Mouse (Mus musculus) retina, postnatal 1 day (tissue): ENCODE data around the gene Lce1a2.
"Not testable (repeated sequence)": the region's sequence is repeated elsewhere in the genome, so short reads cannot be mapped to it uniquely, and the experiment has no call there.

Experiments used
- DNase-seq: peaks from one replicate; pipeline ENCODE4 v3.0.0-alpha.2; 2012

Lce1a2 gene

GRCm38 (mm10) chr3:92670215-92670614 lies at the start of gene Lce1a2:
TSS of gene Lce1a2 (minus strand) at chr3:92670315.
- no peak for DNase-seq

DNA sequence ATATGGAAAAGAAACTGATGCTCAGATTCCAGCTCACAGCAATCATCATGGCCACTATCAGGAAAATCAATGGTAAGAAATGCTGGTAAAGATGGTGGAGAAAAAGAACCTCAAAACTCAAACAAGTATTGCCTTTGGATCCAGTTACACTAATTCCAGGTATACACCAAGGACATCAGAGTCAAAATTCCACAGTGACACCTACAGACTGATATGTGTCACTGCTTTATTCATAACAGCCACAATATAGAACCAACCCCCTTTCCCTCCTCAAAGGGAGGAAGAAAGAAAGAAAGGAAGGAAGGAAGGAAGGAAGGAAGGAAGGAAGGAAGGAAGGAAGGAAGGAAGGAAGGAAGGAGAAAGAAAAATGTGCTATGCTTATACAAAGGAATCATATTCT lies 45.0 kb upstream of the Lce1a2 start:
- no peak for DNase-seq

DNA sequence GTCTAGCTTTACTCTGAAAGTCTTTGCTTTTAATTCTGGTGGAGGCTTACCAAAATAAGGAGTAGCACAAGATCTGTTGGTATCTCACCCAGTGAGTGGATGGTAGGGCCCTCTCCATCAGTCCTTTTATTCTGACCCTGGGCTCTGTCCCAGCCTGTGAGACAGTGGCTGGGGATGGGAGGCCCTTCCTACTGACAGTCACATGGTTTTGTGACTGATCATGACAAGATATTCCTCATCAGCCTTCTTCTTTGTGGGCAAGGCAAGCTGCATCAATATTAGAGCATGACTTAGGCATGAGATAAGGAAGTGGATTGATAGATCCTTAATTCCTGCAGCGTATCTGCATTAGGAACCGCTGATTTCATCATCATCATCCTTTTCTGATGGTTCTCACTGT lies 38.9 kb upstream of the Lce1a2 start, which contains the start of gene Lce1e:
Lce1e (minus strand) TSS at position 101 of the 400 bp plus-strand sequence.
- no peak for DNase-seq

GRCm38 (mm10) chr3:92694613-92695012 lies 24.5 kb upstream of the Lce1a2 start:
- no peak for DNase-seq

- DNase-seq = no peak
Measured at GRCm38 (mm10) chr3:92691688-92692087, 21.6 kb upstream of the Lce1a2 start.

GRCm38 (mm10) chr3:92689154-92689553 lies 19.0 kb upstream of the Lce1a2 start:
- DNase-seq = not testable (repeated sequence)

DNA sequence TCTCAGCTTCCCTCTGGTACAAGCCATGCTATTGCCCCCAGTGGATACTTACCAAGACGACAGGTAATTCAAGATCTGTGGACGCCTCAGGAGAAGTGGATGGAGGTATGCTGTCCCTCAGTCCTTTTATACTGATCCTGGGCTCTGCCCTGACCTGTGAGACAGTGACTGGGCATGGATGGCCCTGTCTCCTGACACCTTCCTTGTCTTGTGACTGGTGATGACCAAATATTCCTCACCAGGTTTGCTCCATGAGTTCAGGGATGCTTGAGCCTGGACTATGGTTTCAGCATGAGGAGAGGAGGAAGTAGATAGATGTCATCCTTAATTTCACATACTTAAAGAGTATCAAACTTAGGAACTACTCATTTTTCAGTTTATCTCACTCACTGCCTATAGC lies 17.0 kb upstream of the Lce1a2 start, which contains the start of gene Lce1d:
Lce1d (minus strand) TSS at position 101 of the 400 bp plus-strand sequence.
- DNase-seq = no peak

- no peak for DNase-seq
Measured at GRCm38 (mm10) chr3:92678947-92679346, 8.8 kb upstream of the Lce1a2 start, which contains the start of gene Lce1c. TSS of gene Lce1c (plus strand) at chr3:92679247.

DNA sequence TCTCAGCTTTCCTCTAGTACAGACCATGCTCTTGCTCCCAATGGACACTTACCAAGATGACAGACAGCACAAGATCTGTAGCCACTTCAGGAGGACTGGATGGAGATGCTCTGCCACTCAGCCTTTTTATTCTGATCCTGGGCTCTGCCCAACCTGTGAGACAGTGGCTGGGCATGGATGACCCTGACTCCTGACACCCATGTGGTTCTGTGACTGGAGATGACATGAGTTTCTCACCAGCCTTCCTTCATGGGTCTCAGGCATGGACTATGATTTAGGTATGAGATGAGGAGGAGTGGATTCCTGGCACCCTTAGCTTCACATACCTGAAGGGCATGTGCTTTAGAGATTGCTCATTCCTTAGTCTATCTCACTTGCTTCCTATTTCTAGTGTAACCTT lies 13.3 kb downstream of the Lce1a2 start, which contains the start of gene Lce1b:
Lce1b (minus strand) TSS at position 101 of the 400 bp plus-strand sequence.
- DNase-seq = no peak

- no peak for DNase-seq
Measured at GRCm38 (mm10) chr3:92648207-92648606, 21.9 kb downstream of the Lce1a2 start, which contains the start of gene Lce1a1. TSS of gene Lce1a1 (minus strand) at chr3:92648307.

DNA sequence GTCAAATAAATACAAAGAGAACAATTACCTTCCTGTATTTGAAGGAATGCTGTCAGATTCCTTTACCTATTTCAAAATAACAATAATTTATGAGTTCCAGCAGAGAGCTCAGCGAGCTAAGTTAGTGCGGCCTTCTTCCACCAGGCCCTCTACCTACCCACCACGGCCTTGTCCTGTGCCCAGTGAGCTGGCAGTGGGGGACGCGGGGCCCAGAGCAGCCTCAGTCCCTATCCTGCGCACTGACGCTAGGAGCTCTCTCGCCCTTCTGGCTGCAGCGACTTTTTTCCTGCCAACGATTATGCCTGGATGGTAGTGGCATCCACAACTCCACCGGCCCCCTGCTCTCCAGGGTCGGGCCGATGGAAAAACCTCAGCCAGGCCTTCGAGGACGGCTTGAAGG lies 30.3 kb downstream of the Lce1a2 start:
- DNase-seq = no peak

GRCm38 (mm10) chr3:92638653-92638991 lies 31.5 kb downstream of the Lce1a2 start:
- no peak for DNase-seq

DNA sequence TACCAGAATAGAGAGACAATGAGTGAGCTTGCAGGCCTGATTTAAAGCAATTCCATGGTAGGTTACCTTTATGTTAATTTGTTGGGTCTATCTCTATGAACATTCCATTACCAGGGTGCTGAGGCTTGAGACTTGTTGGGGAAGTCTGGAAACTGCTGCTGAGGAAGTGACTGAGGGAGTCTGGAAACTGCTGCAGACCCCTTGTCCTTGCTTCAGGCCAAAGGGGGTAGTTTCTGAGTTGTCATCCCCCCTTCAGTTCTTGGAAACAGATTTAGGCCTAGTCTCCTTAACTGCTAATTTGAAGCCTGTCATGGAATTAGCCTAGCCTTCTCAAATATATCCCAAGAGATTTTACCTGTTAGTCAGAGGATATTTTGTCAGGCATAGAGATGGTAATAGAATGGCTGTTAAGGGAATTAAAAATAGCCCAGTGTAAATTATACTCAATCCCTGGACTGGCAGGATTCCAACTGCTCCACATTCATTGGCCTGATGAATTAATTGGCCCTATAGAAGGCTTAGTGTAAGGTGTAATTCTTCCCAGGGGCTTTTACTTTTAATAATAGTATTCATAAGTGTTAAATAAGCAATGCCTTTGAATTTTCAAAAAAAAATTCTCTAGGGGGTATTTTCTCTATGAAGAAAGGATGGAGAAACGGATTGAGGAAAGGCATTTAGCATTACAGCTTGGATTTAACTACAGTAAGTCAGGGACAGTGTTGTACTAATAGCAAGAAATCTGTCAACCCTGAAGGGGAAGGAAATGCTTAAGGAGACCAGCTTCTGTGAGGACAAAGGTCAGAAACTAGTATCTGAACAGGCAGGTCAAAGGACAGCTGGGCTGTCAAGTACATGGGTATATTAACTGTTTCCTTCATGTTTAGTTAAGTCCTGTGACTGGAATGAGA lies 32.1 kb downstream of the Lce1a2 start:
- no peak for DNase-seq

DNA sequence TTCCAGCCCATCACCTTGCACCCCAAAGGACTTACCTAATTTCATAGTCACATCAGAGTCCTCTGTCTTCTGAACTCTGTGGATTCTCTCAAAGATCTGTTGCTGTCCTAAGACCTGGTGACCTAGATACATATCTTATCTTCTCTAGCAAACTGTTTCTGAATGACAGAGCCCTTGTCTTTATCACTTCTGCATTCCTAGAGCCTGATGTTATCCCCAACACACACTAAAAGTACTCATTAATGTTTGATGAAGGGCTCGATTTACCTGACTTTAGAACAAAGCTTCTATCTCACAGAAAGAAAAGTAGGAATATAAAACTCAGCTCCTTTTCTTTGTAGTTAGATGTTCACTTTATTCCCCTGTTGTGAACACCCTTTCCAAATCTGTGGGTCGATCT lies 48.6 kb downstream of the Lce1a2 start, which contains the start of gene Lce6a:
Lce6a (minus strand) TSS at position 101 of the 400 bp plus-strand sequence.
- no peak for DNase-seq
